Mouse (Mus musculus) right cerebral cortex, postnatal 4 days (tissue): ENCODE data around the gene Dennd1a.

ENCODE experiments used
- DNase-seq: peaks from one replicate; pipeline ENCODE4 v3.0.0-alpha.2; 2022

Gene Dennd1a

DNA sequence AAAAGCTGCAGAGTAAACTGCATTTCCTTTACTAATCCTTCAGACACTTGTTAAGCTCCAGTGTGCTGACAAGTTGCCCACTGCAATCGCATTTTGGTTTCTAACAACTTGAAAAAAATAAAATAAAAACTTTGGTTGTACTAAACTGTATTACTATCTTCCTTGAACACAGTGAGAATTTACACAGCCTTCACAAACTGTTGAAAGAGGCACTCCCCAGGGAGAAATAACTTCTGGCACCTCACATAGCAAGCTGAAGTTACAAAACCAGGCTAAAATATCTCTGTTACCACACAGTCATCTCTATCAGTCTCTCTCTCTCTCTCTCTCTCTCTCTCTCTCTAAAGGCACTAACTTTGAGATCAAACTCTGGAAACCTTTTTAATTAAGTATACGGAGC, 63.4 kb downstream of the Dennd1a start:
- DNase-seq = no peak

DNA sequence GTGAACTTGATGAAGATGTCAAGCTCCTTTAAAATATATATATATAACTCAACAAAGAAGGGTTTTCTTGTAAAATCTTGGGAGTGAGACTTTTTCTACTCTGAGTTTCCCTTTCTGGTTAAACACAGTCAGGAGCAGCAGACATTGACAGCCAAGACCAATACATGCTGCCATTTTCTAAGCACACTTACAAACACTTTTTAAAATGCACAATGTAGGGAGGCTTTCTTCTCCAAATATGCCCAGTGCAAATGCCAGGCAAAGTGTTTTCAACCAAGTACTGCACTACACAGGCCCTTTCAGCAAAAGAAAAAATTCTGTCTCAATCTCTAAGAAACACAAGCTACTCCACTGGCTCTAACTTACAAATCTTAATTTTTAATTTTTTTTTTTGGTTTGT, 65.7 kb downstream of the Dennd1a start:
- DNase-seq = no peak

DNA sequence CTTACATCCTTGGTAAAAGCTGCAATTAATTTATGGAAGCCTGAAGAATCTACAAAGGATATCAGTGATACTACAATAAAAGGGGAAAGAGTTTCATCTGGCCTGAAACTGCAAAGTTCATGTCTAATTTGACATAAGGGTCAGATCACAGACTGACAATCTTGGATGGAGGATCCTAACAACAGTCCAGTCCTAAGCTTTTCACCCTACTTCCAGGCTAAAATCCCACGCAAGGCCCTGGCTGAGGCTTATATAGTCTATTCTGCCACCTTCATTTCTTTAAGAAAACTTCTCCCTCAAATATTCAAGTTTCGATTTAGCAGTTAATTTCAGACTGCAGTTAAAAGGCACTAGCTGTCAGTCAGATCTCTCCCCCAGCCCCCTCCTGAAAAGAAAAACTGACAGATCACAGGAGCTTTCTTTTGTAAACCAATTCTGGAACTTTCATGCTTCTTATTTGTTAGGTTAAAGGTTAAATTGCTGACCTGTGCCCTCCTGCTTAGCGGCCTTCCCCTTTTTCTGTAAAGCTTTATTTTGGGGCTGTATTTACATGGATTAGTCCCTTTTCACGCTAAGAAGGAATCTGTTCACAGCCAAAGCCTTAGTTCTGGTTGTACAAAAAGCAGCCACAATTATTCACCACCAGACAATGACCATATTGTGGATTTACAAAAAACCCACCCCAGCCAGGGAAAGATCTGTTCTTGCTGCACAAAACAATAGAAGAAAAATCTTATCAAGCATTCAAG, 66.3 kb downstream of the Dennd1a start:
- DNase-seq = no peak

DNA sequence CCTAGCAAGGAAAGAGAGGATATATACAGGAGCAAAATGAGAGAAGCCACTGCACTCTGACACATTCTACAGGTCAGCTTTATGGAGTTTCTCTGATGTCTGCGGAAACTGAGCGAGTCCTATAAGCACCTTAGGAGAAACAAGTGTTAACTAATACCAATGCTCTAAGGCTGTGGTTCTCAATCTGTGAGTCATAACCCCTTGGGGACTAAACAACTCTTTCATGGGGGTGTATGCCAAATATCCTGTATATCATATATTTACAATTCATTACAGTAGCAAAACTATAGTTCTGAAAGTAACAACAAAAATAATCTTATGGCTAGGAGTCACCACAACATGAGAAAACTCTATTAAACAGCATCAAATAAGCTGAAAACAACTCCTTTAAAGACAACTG, 67.5 kb downstream of the Dennd1a start:
- no peak for DNase-seq

DNA sequence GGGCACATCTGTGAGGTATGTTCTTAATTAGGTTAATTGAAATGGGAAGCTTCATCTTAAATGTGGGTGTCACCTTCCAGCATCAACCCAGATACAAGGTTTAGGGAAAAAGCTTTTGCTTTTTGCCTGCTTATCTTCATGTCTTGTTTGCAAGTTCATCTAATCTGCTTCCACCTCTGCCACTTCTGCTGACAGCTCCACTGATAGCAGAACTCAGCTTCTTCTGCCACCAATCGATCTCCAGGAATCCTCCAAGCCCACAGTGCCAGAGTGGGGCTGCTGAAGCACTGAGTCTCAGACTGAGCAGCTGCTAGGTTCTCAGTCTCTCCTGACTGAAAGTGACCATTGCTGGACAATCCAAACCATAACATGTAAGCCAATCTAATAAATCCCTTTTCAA, 74.1 kb downstream of the Dennd1a start:
- DNase-seq = no peak

DNA sequence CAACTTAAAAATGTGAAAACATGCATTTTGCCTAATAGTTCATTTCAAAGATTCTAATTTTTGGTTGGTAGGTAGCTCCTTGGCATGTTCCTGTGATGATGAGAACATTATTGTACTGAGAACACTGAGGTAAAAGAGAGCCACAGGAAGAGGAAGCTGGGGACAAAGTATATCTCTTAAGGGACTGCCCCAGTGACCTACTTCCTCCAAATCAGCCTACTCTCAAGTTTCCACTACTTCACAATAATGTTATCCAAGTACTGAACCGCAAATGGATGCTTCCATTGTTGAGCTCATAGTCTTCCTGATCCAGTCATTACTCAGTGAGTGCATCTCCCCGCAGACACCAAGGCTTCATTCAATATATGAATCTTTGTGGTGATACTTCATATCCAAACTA, 75.8 kb downstream of the Dennd1a start:
- no peak for DNase-seq

DNA sequence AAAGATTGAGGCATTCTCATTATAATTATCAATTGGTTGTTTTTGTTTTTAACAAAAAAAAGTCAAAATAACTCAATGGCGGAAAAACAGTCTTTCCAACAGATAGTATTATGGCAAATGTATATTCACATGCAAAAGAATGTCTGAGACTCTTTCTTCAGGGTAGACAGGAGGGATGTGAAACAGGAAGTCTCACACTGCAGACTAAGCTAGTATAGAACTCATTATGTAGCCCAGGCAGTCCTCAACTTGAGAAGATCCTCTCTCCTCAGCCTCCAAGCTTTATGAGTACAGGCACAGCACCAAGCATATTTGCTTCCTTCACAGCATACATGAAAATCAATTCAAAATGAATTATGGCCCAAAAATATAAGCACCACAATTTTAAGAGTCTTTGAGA, 79.4 kb downstream of the Dennd1a start:
- no peak for DNase-seq

DNA sequence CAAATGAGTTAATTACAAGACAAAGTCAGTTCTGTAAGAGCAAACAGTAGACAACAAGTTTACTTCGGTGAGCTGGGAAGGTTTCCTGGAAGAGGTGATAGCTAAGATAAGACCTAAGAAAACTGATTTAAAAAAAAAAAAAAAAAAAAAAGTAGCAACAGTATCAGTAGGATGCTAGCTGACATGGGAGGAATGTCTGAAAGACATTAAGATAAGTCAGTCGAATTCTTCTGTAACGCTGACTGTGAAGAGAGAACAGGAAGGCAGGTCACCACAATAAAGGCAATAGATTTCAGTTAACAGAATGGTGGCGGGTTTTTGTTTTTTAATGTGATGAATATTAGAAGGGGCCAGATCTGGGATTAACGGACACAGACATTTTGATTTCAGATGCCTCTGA, 81.9 kb downstream of the Dennd1a start:
- no peak for DNase-seq

DNA sequence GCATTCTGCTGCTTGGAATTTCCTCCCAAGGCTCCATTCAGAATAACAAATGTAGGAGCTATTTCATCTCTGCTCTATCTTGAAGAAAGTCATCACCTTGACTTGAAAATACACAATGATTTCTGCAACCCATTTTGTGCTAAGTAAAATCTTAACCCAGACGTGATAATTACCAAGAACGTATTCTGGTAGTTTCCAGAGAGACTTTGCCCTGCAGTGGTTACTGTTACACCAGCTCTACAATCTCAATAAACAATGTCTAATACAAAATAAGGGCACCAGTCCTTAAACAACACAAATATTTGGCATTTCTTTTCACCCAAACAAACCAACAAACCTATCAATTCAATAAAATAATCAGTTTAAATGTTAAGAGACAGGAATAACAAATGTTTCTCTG, 82.5 kb downstream of the Dennd1a start:
- no peak for DNase-seq

DNA sequence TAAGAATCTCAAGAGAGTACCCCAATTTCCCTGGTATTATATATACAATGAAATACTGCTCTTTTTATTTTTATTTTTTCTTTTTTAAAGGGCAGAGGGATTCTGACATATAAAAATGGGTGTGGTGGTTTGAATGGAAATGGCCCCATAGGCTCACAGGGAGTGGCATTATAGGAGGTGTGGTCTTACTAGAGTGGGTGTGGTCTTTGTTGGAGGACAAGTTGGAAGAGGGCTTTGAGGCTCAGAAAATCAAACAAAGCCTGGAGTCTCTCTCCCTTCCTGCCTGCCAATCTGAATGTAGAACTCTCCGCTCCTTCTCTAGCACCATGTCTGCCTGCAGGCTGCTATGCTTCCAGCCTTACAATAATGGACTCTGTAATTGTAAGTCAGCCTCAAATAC, 89.1 kb downstream of the Dennd1a start:
- DNase-seq = no peak

DNA sequence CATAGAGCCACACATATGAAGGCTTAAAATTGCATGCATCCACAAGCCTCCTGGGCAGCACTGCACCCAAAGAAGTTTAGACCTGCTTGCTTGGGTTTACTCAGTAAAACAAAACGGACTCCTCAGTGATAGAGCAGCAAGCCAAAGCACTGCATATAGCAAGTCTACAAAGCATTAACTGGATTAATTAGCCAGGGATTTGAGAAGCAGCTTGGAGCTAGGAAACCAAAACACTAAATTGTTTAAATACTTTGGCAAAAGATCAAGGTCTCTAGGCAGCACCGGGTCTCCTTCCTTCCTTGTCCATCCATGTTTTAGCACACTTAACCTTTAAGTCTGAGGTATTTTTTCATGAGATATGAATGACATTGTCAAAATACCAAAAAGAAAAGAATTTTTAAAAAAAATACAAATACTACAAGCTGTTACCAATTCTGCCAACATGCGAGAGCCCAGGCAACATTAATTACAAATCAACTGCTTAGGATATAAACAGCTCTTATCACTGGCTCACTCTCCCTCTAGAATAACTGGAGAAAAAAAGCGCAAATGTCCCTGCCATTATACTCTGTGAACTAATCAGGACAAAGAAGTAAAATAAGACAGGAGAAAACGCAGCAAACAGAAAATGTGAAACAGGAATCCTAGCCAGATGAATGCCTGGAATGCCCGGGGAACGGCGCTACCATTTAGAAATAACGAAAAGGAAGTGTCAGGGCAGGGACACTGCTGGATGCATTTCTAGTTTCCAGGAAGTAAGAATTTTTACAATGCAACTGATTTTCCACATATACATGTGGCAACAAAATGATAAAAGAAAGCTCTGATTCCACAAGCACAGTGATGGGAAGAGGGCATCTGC, 90.8 kb downstream of the Dennd1a start:
- DNase-seq = no peak

DNA sequence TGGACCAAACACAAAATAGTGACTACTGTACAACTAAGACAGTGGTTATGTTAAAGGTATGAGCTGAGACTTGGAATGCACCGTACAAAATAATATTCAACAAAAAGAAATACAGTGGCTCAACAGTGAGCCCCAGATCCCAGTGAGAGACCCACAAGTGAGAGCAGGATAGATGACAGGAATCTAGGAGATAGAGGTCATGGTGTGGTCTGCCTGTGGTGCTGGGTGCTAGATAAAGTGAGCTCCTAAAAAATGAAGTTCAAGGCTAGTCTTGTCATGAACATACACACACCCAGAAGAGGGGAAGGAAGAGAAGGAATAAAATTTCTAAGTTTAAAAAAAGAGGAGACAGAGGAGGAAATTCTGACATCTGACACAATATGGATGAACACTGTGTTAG, 95.2 kb downstream of the Dennd1a start:
- DNase-seq = no peak

DNA sequence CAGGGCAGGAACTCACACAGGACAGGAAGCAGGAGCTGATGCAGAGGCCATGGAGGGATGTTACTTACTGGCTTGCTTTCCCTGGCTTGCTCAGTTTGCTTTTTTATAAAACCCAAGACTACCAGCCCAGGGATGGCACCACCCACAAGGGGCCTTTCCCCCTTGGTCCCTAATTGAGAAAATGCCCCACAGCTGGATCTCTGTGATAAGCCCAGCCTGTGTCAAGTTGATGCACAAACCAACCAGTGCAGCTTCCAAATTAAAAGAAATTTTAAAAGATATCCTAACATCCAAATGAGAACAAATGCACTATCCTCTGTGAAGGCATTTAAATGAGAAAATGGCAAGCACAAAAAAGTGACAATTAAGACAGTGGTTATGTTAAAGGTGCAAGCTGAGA, 95.6 kb downstream of the Dennd1a start:
- no peak for DNase-seq

DNA sequence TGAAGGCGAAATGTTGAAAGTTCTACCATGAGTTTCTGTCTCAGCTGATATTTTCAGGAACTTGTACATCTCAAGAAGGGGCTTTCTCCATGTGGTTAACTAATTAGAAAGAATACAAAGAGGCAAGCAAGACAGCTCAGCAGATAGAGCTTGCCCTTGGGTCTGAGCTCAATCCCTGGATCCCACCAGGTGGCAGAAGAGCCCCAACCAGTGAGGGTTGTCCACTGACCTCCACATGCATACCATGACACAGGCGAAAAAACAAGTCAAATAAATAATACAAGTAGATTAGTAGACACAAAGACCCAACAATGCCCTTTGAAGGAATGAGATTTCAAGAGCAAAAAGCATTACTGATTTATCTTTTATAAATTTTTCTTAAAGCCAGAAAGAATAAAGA, 100.8 kb downstream of the Dennd1a start:
- no peak for DNase-seq

DNA sequence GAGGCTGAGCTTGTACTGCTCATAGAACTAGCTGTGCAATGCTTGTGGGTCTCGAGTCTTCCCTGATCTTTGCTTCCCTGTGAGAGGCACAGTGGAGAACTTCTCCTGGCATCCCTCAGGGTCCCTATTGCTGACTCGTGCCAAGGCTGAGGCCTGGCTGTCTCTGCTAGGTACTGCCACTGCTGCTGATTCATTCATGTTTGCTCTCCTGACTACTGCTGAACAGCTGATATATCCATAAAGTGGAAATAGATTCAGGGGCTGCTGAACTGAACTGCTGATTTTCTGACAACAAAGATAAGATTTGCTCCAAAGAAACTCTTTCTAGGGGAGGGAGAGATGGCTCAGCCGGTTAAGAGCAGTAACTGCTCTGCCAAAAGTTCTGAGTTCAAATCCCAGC, 102.2 kb downstream of the Dennd1a start:
- no peak for DNase-seq

DNA sequence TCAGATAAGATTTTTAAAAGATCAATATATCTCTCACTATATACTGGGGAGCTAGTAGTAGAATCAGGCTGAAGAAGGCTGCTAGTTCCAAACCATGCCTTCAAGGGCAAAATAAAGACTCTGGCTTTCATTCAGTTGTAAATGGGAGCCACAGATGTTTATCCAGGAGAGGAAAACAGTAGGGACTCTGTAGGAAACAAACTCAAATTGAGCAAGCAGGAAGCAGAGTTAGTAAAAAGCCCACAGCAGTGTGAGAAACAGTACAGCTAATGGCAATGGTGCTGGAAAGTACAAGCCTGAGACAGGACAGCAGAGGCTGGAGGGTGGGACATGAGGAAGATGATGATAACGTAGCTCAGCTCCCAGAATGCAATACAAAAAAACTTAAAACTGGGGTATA, 103.3 kb downstream of the Dennd1a start:
- DNase-seq = no peak

DNA sequence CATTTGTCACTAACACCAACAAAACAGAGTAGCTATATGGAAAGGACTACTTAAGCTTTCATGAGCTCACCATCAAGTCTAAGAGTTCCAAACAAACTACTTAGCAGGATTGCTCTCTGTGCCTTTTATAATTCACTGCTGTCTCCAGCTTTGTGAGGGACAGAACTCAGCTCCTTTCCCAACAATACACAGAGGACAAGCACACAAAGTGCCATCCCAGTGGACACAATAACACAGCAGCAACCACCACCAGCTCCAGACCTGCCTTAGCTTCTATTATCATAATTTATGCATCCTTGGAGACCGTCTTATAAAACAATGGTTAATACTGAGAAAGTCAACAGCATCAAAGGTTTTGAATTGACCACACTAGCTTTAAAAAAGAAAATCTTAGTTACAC, 104.9 kb downstream of the Dennd1a start:
- DNase-seq = no peak

DNA sequence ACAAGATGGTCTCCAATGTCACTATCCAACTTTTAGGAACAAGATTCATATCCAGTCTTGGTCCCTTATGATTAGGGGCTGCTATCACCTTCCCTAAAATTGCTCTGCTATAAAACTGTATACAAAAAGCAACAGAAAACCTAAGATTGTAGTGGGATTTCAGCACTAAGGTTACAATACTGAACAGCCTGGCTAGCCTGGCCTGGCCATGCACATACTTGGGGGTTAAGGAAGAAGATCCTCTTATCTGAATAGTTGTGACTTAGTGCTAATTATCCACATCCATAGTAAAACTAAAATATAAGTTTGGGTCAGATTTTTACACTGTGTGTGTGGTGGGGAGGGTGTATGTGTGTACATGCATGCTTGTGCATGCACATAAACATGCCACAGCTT, 109.6 kb downstream of the Dennd1a start:
- no peak for DNase-seq

DNA sequence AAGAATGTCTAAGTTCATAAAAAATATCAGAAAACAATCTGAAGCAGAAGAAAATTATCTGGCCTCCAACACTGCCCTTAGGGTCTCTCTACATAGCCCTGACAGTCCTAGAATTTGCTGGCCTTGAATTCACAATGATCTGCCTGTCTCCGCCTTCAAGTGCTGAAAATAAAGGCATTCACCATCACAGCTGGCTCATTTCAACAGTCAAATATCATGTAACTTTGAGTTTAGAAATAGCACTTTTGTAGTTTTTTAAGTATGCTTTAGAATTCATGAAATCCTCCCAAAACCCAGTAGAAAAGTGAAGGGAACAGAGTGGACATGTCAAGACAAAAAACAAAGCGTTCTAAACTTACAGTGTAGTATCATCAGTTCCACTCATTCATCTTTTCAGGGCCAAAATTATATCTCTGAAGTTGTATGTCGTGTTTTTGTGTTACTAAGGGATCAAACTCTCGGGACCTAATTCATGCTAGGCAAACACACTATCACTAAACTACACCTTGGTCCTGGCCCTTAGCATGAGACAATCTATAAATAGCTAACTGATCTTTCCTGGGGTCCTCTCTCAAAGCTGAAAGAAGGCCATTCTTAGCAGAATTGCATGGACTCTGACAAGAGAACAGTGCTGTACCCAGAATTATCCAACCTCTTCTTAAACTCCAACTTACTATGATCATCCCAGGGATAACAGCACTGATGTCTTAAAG, 110.2 kb downstream of the Dennd1a start:
- no peak for DNase-seq

DNA sequence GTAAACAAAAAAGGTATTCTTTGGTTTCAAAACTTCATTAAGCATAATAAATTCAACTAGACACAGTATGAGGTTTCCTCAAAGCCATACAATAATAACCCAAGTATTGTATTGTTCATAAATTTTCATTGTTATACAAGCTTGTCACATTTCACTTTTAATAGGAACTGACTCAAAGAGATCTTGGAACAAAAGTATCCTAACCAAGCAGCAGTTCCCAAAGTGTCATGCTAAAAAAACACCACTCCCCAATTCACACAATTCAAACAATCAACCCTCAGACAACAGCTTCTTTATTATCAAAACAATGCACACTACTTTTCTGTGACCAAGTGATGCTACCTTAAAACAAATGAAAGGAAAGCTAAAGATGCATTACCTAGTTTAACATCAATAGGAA, 111.9 kb downstream of the Dennd1a start:
- DNase-seq = no peak

DNA sequence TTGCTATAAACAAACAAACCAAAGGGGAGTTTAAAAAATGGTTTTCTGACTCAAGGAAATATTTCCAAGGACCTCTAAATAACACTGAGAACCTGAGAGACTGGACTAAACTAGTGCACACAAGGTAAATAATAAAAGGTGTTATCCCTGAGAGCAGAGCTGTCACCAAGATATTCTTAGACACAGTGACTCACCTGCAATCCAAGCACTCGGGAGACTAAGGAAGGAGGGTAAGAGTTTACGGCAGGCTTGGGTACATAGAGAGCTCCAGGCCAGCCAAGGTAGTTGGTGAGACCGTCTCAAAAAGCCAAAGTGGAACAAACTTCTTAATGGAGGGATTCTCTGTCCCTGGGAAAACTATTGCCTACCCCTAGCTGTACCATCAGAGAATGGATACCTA, 118.6 kb downstream of the Dennd1a start:
- no peak for DNase-seq

DNA sequence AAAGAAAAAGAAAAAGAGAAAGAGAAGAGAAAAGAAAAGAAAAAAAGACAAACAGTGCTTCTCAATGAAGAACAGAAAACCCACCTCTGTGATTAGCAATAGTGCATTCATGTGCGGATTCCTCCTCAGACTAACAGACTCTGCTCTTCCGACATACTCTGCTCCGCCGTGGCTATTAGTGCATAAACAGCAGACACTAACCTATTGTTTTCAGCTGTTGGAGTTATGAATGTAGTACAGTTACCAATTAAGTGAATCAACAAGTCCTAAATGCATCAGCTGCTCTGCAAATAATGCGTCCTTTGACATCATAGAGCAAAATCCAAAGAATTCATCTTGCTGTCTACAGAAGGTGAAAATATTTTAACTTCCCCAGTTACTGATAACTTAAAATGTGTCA, 121.2 kb downstream of the Dennd1a start:
- no peak for DNase-seq

DNA sequence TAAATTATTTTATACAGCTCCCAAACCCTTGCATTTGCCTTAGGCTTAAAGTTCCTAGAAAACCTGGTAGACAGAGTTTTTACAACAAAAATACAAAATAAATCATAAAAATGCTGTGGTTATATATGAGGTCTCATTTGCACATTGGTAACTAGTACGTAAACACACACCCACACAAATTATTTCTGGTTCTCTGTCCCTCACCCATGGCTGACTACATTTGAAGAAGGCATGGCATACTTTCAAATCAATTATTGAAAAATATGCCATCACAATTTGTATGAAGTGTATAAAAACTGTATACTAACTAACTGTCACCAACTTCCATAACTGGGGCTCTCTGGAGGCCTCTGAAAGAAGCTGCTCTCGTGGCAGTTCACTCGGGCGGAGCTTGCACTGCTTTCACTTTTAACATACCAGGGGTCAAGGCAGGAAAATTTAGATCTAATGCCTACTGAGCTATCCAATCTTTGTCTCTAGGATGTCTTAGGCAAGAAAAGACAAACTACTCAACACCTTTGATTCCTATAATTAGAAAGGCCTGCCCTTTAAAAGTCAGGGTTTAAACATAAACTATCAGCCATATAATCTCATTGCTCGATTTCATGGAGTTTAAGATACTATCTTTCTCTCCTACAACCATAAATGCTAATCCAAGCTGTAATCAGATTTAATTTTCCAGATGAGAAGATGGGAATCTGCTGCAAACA, 122.7 kb downstream of the Dennd1a start:
- DNase-seq = no peak
